Mouse (Mus musculus): ENCODE measurements at regions not wholly inside any gene's neighbourhood (a gene's known extent, or its start where the extent isn't known, plus 50 kb on each side); places are given as distances from the start of the nearest gene placed in this dataset.

GRCm38 (mm10) chr12:59743211-59743610, 523.7 kb upstream of the Fbxo33 start:
- H3K4me1 ChIP-seq, result no peaks in the 10 kb centered on the region
- H3K9me3 ChIP-seq, result no peaks in the 10 kb centered on the region
- no peaks in the 10 kb centered on the region for H3K27me3 ChIP-seq (replicated peaks)
- H3K36me3 ChIP-seq (replicated peaks), result no peaks in the 10 kb centered on the region
- H3K4me3 ChIP-seq, result no peak overlapping the region
- 89% methylated on average over 11 of the region's 11 CpGs for WGBS
- no peak overlapping the region for H3K9ac ChIP-seq
- no peak for ATAC-seq (replicated peaks)
- H3K4me2 ChIP-seq, result no peak overlapping the region
- no peak overlapping the region for H3K27ac ChIP-seq

GRCm38 (mm10) chr12:59724951-59725350, 505.4 kb upstream of the Fbxo33 start:
- Histone ChIP-seq H3K27me3 (replicated peaks) (no peaks in the 10 kb centered on the region), H3K4me2 (no peak overlapping the region), H3K4me1 (no peaks in the 10 kb centered on the region), H3K4me3 (no peak overlapping the region), H3K27ac (no peak overlapping the region), H3K36me3 (replicated peaks) (no peaks in the 10 kb centered on the region), H3K9me3 (no peaks in the 10 kb centered on the region), H3K9ac (no peak overlapping the region)
- WGBS, result 85% methylated on average over 1 of the region's 1 CpGs
- no peak for ATAC-seq (replicated peaks)

- no peaks in the 10 kb centered on the region for H3K27me3 ChIP-seq (replicated peaks)
- H3K27ac ChIP-seq, result no peak overlapping the region
- no peaks in the 10 kb centered on the region for H3K36me3 ChIP-seq (replicated peaks)
- H3K4me1 ChIP-seq, result no peaks in the 10 kb centered on the region
- H3K9me3 ChIP-seq, result no peaks in the 10 kb centered on the region
- H3K9ac ChIP-seq, result no peak overlapping the region
- no peak overlapping the region for H3K4me2 ChIP-seq
- 75% methylated on average over 6 of the region's 6 CpGs for WGBS
- H3K4me3 ChIP-seq, result no peak overlapping the region
- ATAC-seq (replicated peaks), result no peak
Observed at GRCm38 (mm10) chr12:59722471-59723182, 503.1 kb upstream of the Fbxo33 start.

GRCm38 (mm10) chr12:59713216-59713615, 493.7 kb upstream of the Fbxo33 start:
- Histone ChIP-seq H3K9me3 (no peaks in the 10 kb centered on the region), H3K27me3 (replicated peaks) (no peaks in the 10 kb centered on the region), H3K4me3 (no peak overlapping the region), H3K36me3 (replicated peaks) (no peaks in the 10 kb centered on the region), H3K9ac (no peak overlapping the region), H3K27ac (no peak overlapping the region), H3K4me1 (no peaks in the 10 kb centered on the region), H3K4me2 (no peak overlapping the region)
- 59% methylated on average over 3 of the region's 3 CpGs for WGBS
- ATAC-seq (replicated peaks), result no peak

- ATAC-seq (replicated peaks), result no peak
- Histone ChIP-seq H3K4me2 (no peak overlapping the region), H3K4me1 (no peaks in the 10 kb centered on the region), H3K9me3 (no peaks in the 10 kb centered on the region), H3K9ac (no peak overlapping the region), H3K36me3 (replicated peaks) (no peaks in the 10 kb centered on the region), H3K27ac (no peak overlapping the region), H3K4me3 (no peak overlapping the region), H3K27me3 (replicated peaks) (no peaks in the 10 kb centered on the region)
- 92% methylated on average over 2 of the region's 2 CpGs for WGBS
Observed at GRCm38 (mm10) chr12:59683235-59683634, 463.7 kb upstream of the Fbxo33 start.

GRCm38 (mm10) chr12:59663161-59663560, 443.6 kb upstream of the Fbxo33 start:
- Histone ChIP-seq H3K4me1 (no peaks in the 10 kb centered on the region), H3K9ac (no peak overlapping the region), H3K4me3 (no peak overlapping the region), H3K36me3 (replicated peaks) (no peaks in the 10 kb centered on the region), H3K4me2 (no peak overlapping the region), H3K9me3 (no peaks in the 10 kb centered on the region), H3K27ac (no peak overlapping the region), H3K27me3 (replicated peaks) (no peaks in the 10 kb centered on the region)
- ATAC-seq (replicated peaks), result no peak

GRCm38 (mm10) chr12:59630678-59631077, 411.2 kb upstream of the Fbxo33 start:
- ATAC-seq (replicated peaks), result no peak

GRCm38 (mm10) chr12:59623147-59623546, 403.6 kb upstream of the Fbxo33 start:
- no peaks in the 10 kb centered on the region for H3K36me3 ChIP-seq (replicated peaks)
- no peaks in the 10 kb centered on the region for H3K9me3 ChIP-seq
- WGBS, result 86% methylated on average over 3 of the region's 3 CpGs
- H3K27me3 ChIP-seq (replicated peaks), result no peaks in the 10 kb centered on the region
- H3K27ac ChIP-seq, result no peak overlapping the region
- H3K4me3 ChIP-seq, result no peak overlapping the region
- no peak overlapping the region for H3K9ac ChIP-seq
- ATAC-seq (replicated peaks), result no peak
- no peak overlapping the region for H3K4me2 ChIP-seq
- H3K4me1 ChIP-seq, result no peaks in the 10 kb centered on the region

More at GRCm38 (mm10) chr12:59630678-59631077, 411.2 kb upstream of the Fbxo33 start:
- H3K4me3 ChIP-seq, result no peak overlapping the region
- H3K4me1 ChIP-seq, result no peaks in the 10 kb centered on the region
- H3K4me2 ChIP-seq, result no peak overlapping the region
- H3K27me3 ChIP-seq (replicated peaks), result no peaks in the 10 kb centered on the region
- 50% methylated on average over 1 of the region's 1 CpGs for WGBS
- H3K36me3 ChIP-seq (replicated peaks), result no peaks in the 10 kb centered on the region
- no peak overlapping the region for H3K9ac ChIP-seq
- H3K9me3 ChIP-seq, result no peaks in the 10 kb centered on the region
- H3K27ac ChIP-seq, result no peak overlapping the region

GRCm38 (mm10) chr12:59621132-59621531, 401.6 kb upstream of the Fbxo33 start:
- H3K27ac ChIP-seq, result no peak overlapping the region
- no peaks in the 10 kb centered on the region for H3K4me1 ChIP-seq
- H3K4me3 ChIP-seq, result no peak overlapping the region
- H3K9me3 ChIP-seq, result no peaks in the 10 kb centered on the region
- H3K9ac ChIP-seq, result no peak overlapping the region
- H3K36me3 ChIP-seq (replicated peaks), result no peaks in the 10 kb centered on the region
- ATAC-seq (replicated peaks), result no peak
- H3K4me2 ChIP-seq, result no peak overlapping the region
- no peaks in the 10 kb centered on the region for H3K27me3 ChIP-seq (replicated peaks)
- 80% methylated on average over 2 of the region's 2 CpGs for WGBS

GRCm38 (mm10) chr12:59620340-59620739, 400.8 kb upstream of the Fbxo33 start:
- 89% methylated on average over 2 of the region's 2 CpGs for WGBS
- Histone ChIP-seq H3K36me3 (replicated peaks) (no peaks in the 10 kb centered on the region), H3K9me3 (no peaks in the 10 kb centered on the region), H3K27me3 (replicated peaks) (no peaks in the 10 kb centered on the region), H3K27ac (no peak overlapping the region), H3K4me3 (no peak overlapping the region), H3K4me1 (no peaks in the 10 kb centered on the region), H3K9ac (no peak overlapping the region), H3K4me2 (no peak overlapping the region)
- ATAC-seq (replicated peaks), result no peak

- Histone ChIP-seq H3K27me3 (replicated peaks) (no peaks in the 10 kb centered on the region), H3K36me3 (replicated peaks) (no peaks in the 10 kb centered on the region), H3K9ac (no peak overlapping the region), H3K27ac (no peak overlapping the region), H3K4me2 (no peak overlapping the region), H3K9me3 (no peaks in the 10 kb centered on the region), H3K4me1 (no peaks in the 10 kb centered on the region), H3K4me3 (no peak overlapping the region)
- 78% methylated on average over 3 of the region's 3 CpGs for WGBS
- no peak for ATAC-seq (replicated peaks)
Observed at GRCm38 (mm10) chr12:59616075-59616474, 396.6 kb upstream of the Fbxo33 start.

- Histone ChIP-seq H3K4me2 (no peak overlapping the region), H3K4me3 (no peak overlapping the region), H3K9ac (no peak overlapping the region), H3K27ac (no peak overlapping the region), H3K27me3 (replicated peaks) (no peaks in the 10 kb centered on the region), H3K4me1 (no peaks in the 10 kb centered on the region), H3K9me3 (no peaks in the 10 kb centered on the region), H3K36me3 (replicated peaks) (no peaks in the 10 kb centered on the region)
- 89% methylated on average over 9 of the region's 9 CpGs for WGBS
- no peak for ATAC-seq (replicated peaks)
Observed at GRCm38 (mm10) chr12:59599785-59600184, 380.3 kb upstream of the Fbxo33 start.

GRCm38 (mm10) chr12:59589354-59589753, 369.8 kb upstream of the Fbxo33 start:
- no peak overlapping the region for H3K4me3 ChIP-seq
- H3K9me3 ChIP-seq, result no peaks in the 10 kb centered on the region
- H3K27me3 ChIP-seq (replicated peaks), result no peaks in the 10 kb centered on the region
- H3K9ac ChIP-seq, result no peak overlapping the region
- no peak overlapping the region for H3K4me2 ChIP-seq
- no peak for ATAC-seq (replicated peaks)
- H3K36me3 ChIP-seq (replicated peaks), result no peaks in the 10 kb centered on the region
- no peak overlapping the region for H3K27ac ChIP-seq
- H3K4me1 ChIP-seq, result no peaks in the 10 kb centered on the region
- 93% methylated on average over 2 of the region's 2 CpGs for WGBS
